Mouse (Mus musculus) layer of hippocampus, postnatal 25 days (tissue): ENCODE measurements around the gene Phlda2. TPM values are rescaled to one million over a fixed set of nuclear protein-coding genes. Genes with fewer than 3 reads are reported as not detected.

ENCODE experiments used
- DNase-seq, 2 experiments: peaks; one replicate each; pipeline ENCODE4 v3.0.0; 2022; ENCODE audit warnings: mixed read lengths in 2 of 2, low spot score in 1 of 2; ENCODE audit errors: extremely low spot score in 1 of 2
- total RNA-seq, 2 experiments: library from RNA; stranded (reverse); gene quantifications; 2 replicates each; pipeline ENCODE4 v1.2.3; 2021

Gene Phlda2
- total RNA-seq, 2 experiments from 2014 or later = not detected

GRCm38 (mm10) chr7:143464811-143465560 lies 38.0 kb downstream of the Phlda2 start:
- DNase-seq = no peak

- DNase-seq = peak; percentile 77 to 91
These were observed 39.0 kb downstream of the Phlda2 start for GRCm38 (mm10) chr7:143463865-143464415.

GRCm38 (mm10) chr7:143462516-143462915 lies 40.4 kb downstream of the Phlda2 start:
- DNase-seq = no peak

- no peak for DNase-seq
These were observed 41.0 kb downstream of the Phlda2 start for GRCm38 (mm10) chr7:143461920-143462319.

GRCm38 (mm10) chr7:143461294-143461870 lies 41.6 kb downstream of the Phlda2 start:
- DNase-seq = no peak

GRCm38 (mm10) chr7:143460874-143461273 lies 42.1 kb downstream of the Phlda2 start, which contains the start of gene Cdkn1c:
Cdkn1c (minus strand) TSS chr7:143461050.
- DNase-seq = peak; percentile 46 to 57

- DNase-seq = no peak
These were observed 42.6 kb downstream of the Phlda2 start for GRCm38 (mm10) chr7:143460217-143460834.

GRCm38 (mm10) chr7:143459332-143460211 lies 43.4 kb downstream of the Phlda2 start:
- no peak for DNase-seq

- no peak for DNase-seq
These were observed 44.0 kb downstream of the Phlda2 start for GRCm38 (mm10) chr7:143458963-143459331.

Other genes starting within 250 kb of the Phlda2 start
- gene Cdkn1c, start 42.1 kb downstream of the Phlda2 start, total RNA-seq = 1 to 10 TPM; 6.8 to 8.7 TPM
- under 1 TPM in 1 of 2 experiments, not detected in 1; 0.20 TPM for gene Slc22a18, start 29.4 kb downstream of the Phlda2 start, total RNA-seq
- 100 to 1,000 TPM; 114 to 125 TPM for gene Nap1l4, start 46.0 kb upstream of the Phlda2 start, total RNA-seq
- 10 to 100 TPM; 46.0 to 56.4 TPM for gene Cars, start 96.9 kb upstream of the Phlda2 start, total RNA-seq
- gene Tnfrsf26, start 125.6 kb upstream of the Phlda2 start, total RNA-seq = under 1 TPM in 1 of 2 experiments, not detected in 1; 0.19 TPM
- 1 to 10 TPM; 2.2 to 2.3 TPM for gene Tnfrsf22, start 146.5 kb upstream of the Phlda2 start, total RNA-seq
- 1 to 10 TPM; 1.1 TPM for gene Tnfrsf23, start 182.7 kb upstream of the Phlda2 start, total RNA-seq